Mouse (Mus musculus): ENCODE measurements around the gene Ssxb5. TPM values are rescaled to one million over a fixed set of nuclear protein-coding genes. Genes with fewer than 3 reads are reported as not detected.

Ssxb5 gene
- not detected for polyA plus RNA-seq (2015; fragmentation: Illumina TruSeq; extraction: RNeasy Lipid Tissue Mini Kit (QIAGEN cat#74804); ENCODE audit: insufficient read depth, low replicate concordance)

GRCm38 (mm10) chrX:8803391-8803790, at the start of gene Ssxb5:
Gene Ssxb5 (plus strand): TSS chrX:8803691.

GRCm38 (mm10) chrX:8843694-8844093, 40.2 kb downstream of the Ssxb5 start, which contains the start of gene Gm6592:
Gene Gm6592 (plus strand): TSS chrX:8843994.

Other genes starting within 250 kb of the Ssxb5 start
- gene Ssxb3, start 211.9 kb upstream of the Ssxb5 start, polyA plus RNA-seq (2015; fragmentation: Illumina TruSeq; extraction: RNeasy Lipid Tissue Mini Kit (QIAGEN cat#74804); ENCODE audit: insufficient read depth, low replicate concordance), result not detected
- not detected for gene Ssxb8, start 112.8 kb upstream of the Ssxb5 start, polyA plus RNA-seq (2015; fragmentation: Illumina TruSeq; extraction: RNeasy Lipid Tissue Mini Kit (QIAGEN cat#74804); ENCODE audit: insufficient read depth, low replicate concordance)
- not detected for gene Ssx9, start 55.3 kb upstream of the Ssxb5 start, polyA plus RNA-seq (2015; fragmentation: Illumina TruSeq; extraction: RNeasy Lipid Tissue Mini Kit (QIAGEN cat#74804); ENCODE audit: insufficient read depth, low replicate concordance)
- gene Gm6592, start 40.3 kb downstream of the Ssxb5 start, polyA plus RNA-seq (2015; fragmentation: Illumina TruSeq; extraction: RNeasy Lipid Tissue Mini Kit (QIAGEN cat#74804); ENCODE audit: insufficient read depth, low replicate concordance), result not detected
- not detected for gene Gm5751, start 70.6 kb downstream of the Ssxb5 start, polyA plus RNA-seq (2015; fragmentation: Illumina TruSeq; extraction: RNeasy Lipid Tissue Mini Kit (QIAGEN cat#74804); ENCODE audit: insufficient read depth, low replicate concordance)
- gene B630019K06Rik, start 88.7 kb downstream of the Ssxb5 start, polyA plus RNA-seq (2015; fragmentation: Illumina TruSeq; extraction: RNeasy Lipid Tissue Mini Kit (QIAGEN cat#74804); ENCODE audit: insufficient read depth, low replicate concordance), result 2.7 TPM
- not detected for gene Fthl17b, start 159.3 kb downstream of the Ssxb5 start, polyA plus RNA-seq (2015; fragmentation: Illumina TruSeq; extraction: RNeasy Lipid Tissue Mini Kit (QIAGEN cat#74804); ENCODE audit: insufficient read depth, low replicate concordance)
- gene Fthl17c, start 172.9 kb downstream of the Ssxb5 start, polyA plus RNA-seq (2015; fragmentation: Illumina TruSeq; extraction: RNeasy Lipid Tissue Mini Kit (QIAGEN cat#74804); ENCODE audit: insufficient read depth, low replicate concordance), result not detected
- not detected for gene Fthl17d, start 183.1 kb downstream of the Ssxb5 start, polyA plus RNA-seq (2015; fragmentation: Illumina TruSeq; extraction: RNeasy Lipid Tissue Mini Kit (QIAGEN cat#74804); ENCODE audit: insufficient read depth, low replicate concordance)
- gene Fthl17e, start 229.8 kb downstream of the Ssxb5 start, polyA plus RNA-seq (2015; fragmentation: Illumina TruSeq; extraction: RNeasy Lipid Tissue Mini Kit (QIAGEN cat#74804); ENCODE audit: insufficient read depth, low replicate concordance), result not detected

Measured in spleen, adult 10 weeks (tissue).